8 mouse cellular contexts compared by ENCODE assay signal in genomic region chr2:180346820-180347497, GRCm38 (mm10). TPM values are rescaled to one million over a fixed set of nuclear protein-coding genes. Genes with fewer than 3 reads are reported as not detected.
DNase-seq lines count a peak whose midpoint lies in the region; ATAC-seq and TF ChIP-seq lines count a peak whose summit lies in the region.

No protein-coding gene starts in this region.

- H3K27me3 ChIP-seq in MEL (ENCODE audit: control insufficient read depth in 1 of 2, insufficient read depth in 2 of 2, low read length in 2 of 2), result no peaks in the 10 kb centered on the region
- H3K27me3 ChIP-seq in forebrain, postnatal 0 days (ENCODE audit: insufficient read depth, low read length), result no peaks in the 10 kb centered on the region
- no peaks in the 10 kb centered on the region for H3K27me3 ChIP-seq in lung, embryonic 15.5 days
- no peaks in the 10 kb centered on the region for H3K27me3 ChIP-seq in thymus, adult 2 months (ENCODE audit: control insufficient read depth, insufficient read depth, low read length)

- DNase-seq in MEL (ENCODE audit: low read depth, low spot score), result peak; percentile 79
- peak; percentile 70 to 84 for DNase-seq in cerebellum, adult 18-20 months
- peak; percentile 69 for DNase-seq in forebrain, postnatal 0 days
- peak; percentile 78 to 83 for DNase-seq in layer of hippocampus, adult 2 months (ENCODE audit: low spot score in 2 of 2)
- peak; percentile 41 for DNase-seq in ovary, adult 18-20 months (ENCODE audit: low spot score)
- peak; percentile 62 for DNase-seq in thymus, adult 2 months

- no peak overlapping the region for H3K27ac ChIP-seq in MEL (ENCODE audit: control insufficient read depth, low read depth, low read length)
- H3K27ac ChIP-seq in forebrain, postnatal 0 days (ENCODE audit: low read depth, low read length), result no peak overlapping the region
- no peak overlapping the region for H3K27ac ChIP-seq in layer of hippocampus, adult 2 months
- peak overlapping the region; percentile 17; the same call in 1 of the 2 replicates for H3K27ac ChIP-seq in lung, embryonic 15.5 days
- H3K27ac ChIP-seq in thymus, adult 2 months (ENCODE audit: control insufficient read depth, insufficient read depth, low read length), result no peak overlapping the region

- peak; percentile 72 to 98 (median 92) for TF ChIP-seq CTCF in MEL (IDR thresholded peaks at IDR 0.05 in 2 of 3, conservative IDR thresholded peaks at IDR 0.05 in 1 of 3; ENCODE audit: control insufficient read depth in 1 of 3, insufficient read depth in 1 of 3, low read depth in 2 of 3, low read length in 3 of 3, poor library complexity in 1 of 3, severe bottlenecking in 1 of 3)
- TF ChIP-seq CTCF in forebrain, postnatal 0 days (IDR thresholded peaks at IDR 0.05; ENCODE audit: low read depth), result peak; percentile 89
- TF ChIP-seq CTCF in layer of hippocampus, adult 2 months (conservative IDR thresholded peaks at IDR 0.05), result peak; percentile 92
- peak; percentile 91 for TF ChIP-seq CTCF in thymus, adult 2 months (IDR thresholded peaks at IDR 0.05; ENCODE audit: borderline replicate concordance, control insufficient read depth, extremely low read depth, insufficient read depth, low read length, poor library complexity)

- peaks cover 0 to 2% of the 10 kb centered on the region in 2 experiments; a peak in 1 of 4 replicates for H3K36me3 ChIP-seq in MEL (ENCODE audit: control insufficient read depth in 1 of 2, insufficient read depth in 2 of 2, low read length in 2 of 2)
- H3K36me3 ChIP-seq in forebrain, postnatal 0 days (ENCODE audit: insufficient read depth), result no peaks in the 10 kb centered on the region
- H3K36me3 ChIP-seq in lung, embryonic 15.5 days, result no peaks in the 10 kb centered on the region
- H3K36me3 ChIP-seq in thymus, adult 2 months (ENCODE audit: control insufficient read depth, insufficient read depth, low read length), result no peaks in the 10 kb centered on the region

- peak; percentile 67; the same call in 1 of the 2 replicates for ATAC-seq in forebrain, postnatal 0 days
- ATAC-seq in hematopoietic stem cell, adult 5-6 weeks (replicated peaks in 1 of 2; ENCODE audit: insufficient read depth in 1 of 2, low FRiP score in 2 of 2, low TSS enrichment in 1 of 2, low read depth in 1 of 2, poor library complexity in 2 of 2, severe bottlenecking in 2 of 2), result peak; percentile 76 to 83
- peak; percentile 77 for ATAC-seq in lung, embryonic 15.5 days (ENCODE audit: borderline replicate concordance, extremely low read depth, low FRiP score, low TSS enrichment)

- peak; percentile 90 for TF ChIP-seq RAD21 in MEL (IDR thresholded peaks at IDR 0.05; ENCODE audit: low read depth, low read length)

- H3K9ac ChIP-seq in MEL (ENCODE audit: control insufficient read depth, low read depth, low read length, poor library complexity, severe bottlenecking), result no peak overlapping the region
- no peak overlapping the region for H3K9ac ChIP-seq in forebrain, postnatal 0 days
- no peak overlapping the region for H3K9ac ChIP-seq in lung, embryonic 15.5 days

- no peak overlapping the region for H3K4me2 ChIP-seq in forebrain, postnatal 0 days (ENCODE audit: low read depth)
- H3K4me2 ChIP-seq in lung, embryonic 15.5 days, result no peak overlapping the region

- H3K9me3 ChIP-seq in MEL (replicated peaks; ENCODE audit: insufficient read depth, low read length), result no peaks in the 10 kb centered on the region
- H3K9me3 ChIP-seq in forebrain, postnatal 0 days (ENCODE audit: low read length), result no peaks in the 10 kb centered on the region
- H3K9me3 ChIP-seq in lung, embryonic 15.5 days, result no peaks in the 10 kb centered on the region

- no peak overlapping the region for H3K4me3 ChIP-seq in MEL (ENCODE audit: control insufficient read depth in 1 of 2, insufficient read depth in 1 of 2, low read depth in 2 of 2, low read length in 2 of 2)
- no peak overlapping the region for H3K4me3 ChIP-seq in forebrain, postnatal 0 days (ENCODE audit: low read depth, low read length)
- H3K4me3 ChIP-seq in layer of hippocampus, adult 2 months, result no peak overlapping the region
- no peak overlapping the region for H3K4me3 ChIP-seq in lung, embryonic 15.5 days
- no peak overlapping the region for H3K4me3 ChIP-seq in thymus, adult 2 months (ENCODE audit: control insufficient read depth, insufficient read depth, low read length)

- TF ChIP-seq EP300 in MEL (IDR thresholded peaks at IDR 0.05; ENCODE audit: low read depth in 1 of 2, low read length in 2 of 2), result no peak

- no peak for TF ChIP-seq POLR2A in MEL (IDR thresholded peaks at IDR 0.05; ENCODE audit: control insufficient read depth in 1 of 2, insufficient read depth in 1 of 2, low read depth in 1 of 2, low read length in 2 of 2, poor library complexity in 1 of 2)
- no peak for TF ChIP-seq POLR2A in thymus, adult 2 months (IDR thresholded peaks at IDR 0.05; ENCODE audit: control insufficient read depth, extremely low read depth, insufficient read depth, low read length, poor library complexity)

- H3K4me1 ChIP-seq in MEL (ENCODE audit: control insufficient read depth in 1 of 2, insufficient read depth in 2 of 2, low read length in 2 of 2), result no peaks in the 10 kb centered on the region
- H3K4me1 ChIP-seq in forebrain, postnatal 0 days (ENCODE audit: insufficient read depth), result no peaks in the 10 kb centered on the region
- peaks cover 30% of the 10 kb centered on the region for H3K4me1 ChIP-seq in lung, embryonic 15.5 days
- no peaks in the 10 kb centered on the region for H3K4me1 ChIP-seq in thymus, adult 2 months (replicated peaks; ENCODE audit: control insufficient read depth, insufficient read depth, low read length)

- whole genome bisulfite sequencing in forebrain, postnatal 0 days, result 24% methylated on average over 9 of the region's 9 CpGs
- WGBS in lung, embryonic 15.5 days, result 19% methylated on average over 9 of the region's 9 CpGs
- WGBS in thymus, adult 2 months, result 28% methylated on average over 9 of the region's 9 CpGs

- H3K79me2 ChIP-seq in MEL (ENCODE audit: control insufficient read depth, insufficient read depth, low read length, poor library complexity), result no peaks in the 10 kb centered on the region

TF ChIP-seq in MEL, 35 proteins besides CTCF, POLR2A, EP300 and RAD21 (continues in another document):
- TF ChIP-seq HCFC1 (IDR thresholded peaks at IDR 0.05; ENCODE audit: low read depth, low read length) (no peak), JUND (IDR thresholded peaks at IDR 0.05; ENCODE audit: low read depth, low read length) (no peak), UBTF (IDR thresholded peaks at IDR 0.05; ENCODE audit: borderline replicate concordance, insufficient read depth, low read depth, low read length) (no peak), USF2 (IDR thresholded peaks at IDR 0.05; ENCODE audit: borderline replicate concordance in 1 of 2, insufficient read depth in 1 of 2, low read depth in 1 of 2, low read length in 2 of 2) (no peak), MAFK (IDR thresholded peaks at IDR 0.05; ENCODE audit: borderline replicate concordance, low read depth, low read length) (no peak), SMC3 (IDR thresholded peaks at IDR 0.05; ENCODE audit: low read depth, low read length) (peak; percentile 93), ELF1 (IDR thresholded peaks at IDR 0.05; ENCODE audit: low read depth, low read length) (no peak), SIN3A (IDR thresholded peaks at IDR 0.05; ENCODE audit: low read length) (no peak), MYB (IDR thresholded peaks at IDR 0.05; ENCODE audit: low read depth, low read length) (no peak), TBP (IDR thresholded peaks at IDR 0.05; ENCODE audit: low read depth, low read length) (no peak), ZKSCAN1 (IDR thresholded peaks at IDR 0.05; ENCODE audit: low read depth, low read length) (peak; percentile 79; the same call in 1 of the 2 replicates), NRF1 (IDR thresholded peaks at IDR 0.05; ENCODE audit: insufficient read depth, low read depth, low read length, poor library complexity, severe bottlenecking) (no peak), GABPA (IDR thresholded peaks at IDR 0.05; ENCODE audit: low read depth, low read length) (no peak), CHD1 (IDR thresholded peaks at IDR 0.05; ENCODE audit: low read depth, low read length) (no peak), USF1 (IDR thresholded peaks at IDR 0.05; ENCODE audit: low read depth, low read length) (no peak), MYC (IDR thresholded peaks at IDR 0.05; ENCODE audit: low read depth, low read length) (no peak), BHLHE40 (IDR thresholded peaks at IDR 0.05; ENCODE audit: borderline replicate concordance, low read depth, low read length) (peak; percentile 16; the same call in 1 of the 2 replicates), CHD2 (IDR thresholded peaks at IDR 0.05; ENCODE audit: low read length) (no peak), MEF2A (IDR thresholded peaks at IDR 0.05; ENCODE audit: extremely low read depth, insufficient replicate concordance, low read depth, low read length, poor library complexity, severe bottlenecking) (no peak), E2F4 (IDR thresholded peaks at IDR 0.05; ENCODE audit: borderline replicate concordance, low read depth, low read length) (no peak), MAX (IDR thresholded peaks at IDR 0.05; ENCODE audit: low read length) (no peak), ZMIZ1 (IDR thresholded peaks at IDR 0.05; ENCODE audit: low read depth, low read length) (no peak), POLR2AphosphoS5 (IDR thresholded peaks at IDR 0.05; ENCODE audit: borderline replicate concordance, low read depth, low read length) (no peak)

RNA-seq across cellular contexts. Expression of gene Gata5, which starts 12.5 kb away (rescaled TPM):
- total RNA-seq in MEL (2012; rRNA removed), result not detected in 2 replicates
- polyA plus RNA-seq in MEL (2012; ENCODE audit: insufficient read depth in 1 of 2, insufficient read length in 2 of 2, low read depth in 1 of 2, low replicate concordance in 2 of 2, missing spikeins in 1 of 2), result not detected
- not detected in 2 replicates for total RNA-seq in forebrain, postnatal 0 days (2014; rRNA removed)
- not detected in 2 replicates for polyA plus RNA-seq in forebrain, postnatal 0 days (2015; fragmentation: Nextera tagmentation; extraction: Ambion mirVana)
- not detected in 2 replicates for total RNA-seq in hematopoietic stem cell, adult 5-6 weeks (2017)
- not detected for total RNA-seq in layer of hippocampus, adult 2 months (2021)
- polyA plus RNA-seq in lung, embryonic 15.5 days (2015; fragmentation: Nextera tagmentation; extraction: Ambion mirVana), result 26.2 and 27.8 TPM in 2 replicates
- polyA plus RNA-seq in thymus, adult 2 months (2012; rRNA removed), result 0.22 and 0.39 TPM in 2 replicates

RNA-seq across cellular contexts. Expression of gene Rbbp8nl, which starts 57.3 kb away (rescaled TPM):
- total RNA-seq in MEL (2012; rRNA removed), result not detected in 2 replicates
- polyA plus RNA-seq in MEL (2012; ENCODE audit: insufficient read depth in 1 of 2, insufficient read length in 2 of 2, low read depth in 1 of 2, low replicate concordance in 2 of 2, missing spikeins in 1 of 2), result not detected
- not detected in 2 replicates for total RNA-seq in forebrain, postnatal 0 days (2014; rRNA removed)
- not detected in 2 replicates for polyA plus RNA-seq in forebrain, postnatal 0 days (2015; fragmentation: Nextera tagmentation; extraction: Ambion mirVana)
- total RNA-seq in hematopoietic stem cell, adult 5-6 weeks (2017), result not detected in 2 replicates
- not detected for total RNA-seq in layer of hippocampus, adult 2 months (2021)
- polyA plus RNA-seq in lung, embryonic 15.5 days (2015; fragmentation: Nextera tagmentation; extraction: Ambion mirVana), result 2.3 and 3.1 TPM in 2 replicates
- 0.36 and 0.59 TPM in 2 replicates for polyA plus RNA-seq in thymus, adult 2 months (2012; rRNA removed)
